Mouse (Mus musculus) midbrain, postnatal 0 days (tissue): ENCODE measurements around the gene Dtx1. TPM values are rescaled to one million over a fixed set of nuclear protein-coding genes. Genes with fewer than 3 reads are reported as not detected.

Experiments used
- ATAC-seq: fragments of 200-750 bp; cut with Nextera tagmentation; 2 replicates; pipeline ENCODE4 v1.8.0; 2017; ENCODE audit warnings: moderate number of reproducible peaks, mild to moderate bottlenecking, moderate TSS enrichment, moderate library complexity; ENCODE audit not compliant: low FRiP score
- DNase-seq: peaks from one replicate; pipeline ENCODE4 v3.0.0-alpha.2; 2015; ENCODE audit warnings: low spot score
- H3K27ac ChIP-seq: fragments of 300-500 bp; sonication (generic); 2 replicates; pipeline ENCODE4 v1.5.1; 2014; ENCODE audit warnings: low read depth, mild to moderate bottlenecking, low read length, mixed read lengths
- H3K27me3 ChIP-seq: fragments of 300-500 bp; sonication (generic); 2 replicates; pipeline ENCODE4 v1.6.1; 2014; ENCODE audit warnings: low read length, control low read depth, mixed read lengths; ENCODE audit not compliant: insufficient read depth
- H3K36me3 ChIP-seq: fragments of 300-500 bp; sonication (generic); 2 replicates; pipeline ENCODE4 v1.6.1; 2014; ENCODE audit warnings: low read length, control low read depth, mixed read lengths; ENCODE audit not compliant: insufficient read depth
- H3K4me1 ChIP-seq: fragments of 300-500 bp; sonication (generic); 2 replicates; pipeline ENCODE4 v1.6.1; 2014; ENCODE audit warnings: mild to moderate bottlenecking, control low read depth, antibody characterized with exemption, low read length, mixed read lengths; ENCODE audit not compliant: insufficient read depth
- H3K4me2 ChIP-seq: fragments of 300-500 bp; sonication (generic); 2 replicates; pipeline ENCODE4 v1.6.1; 2014; ENCODE audit warnings: low read depth, mild to moderate bottlenecking, low read length, mixed read lengths; ENCODE audit not compliant: poor library complexity, severe bottlenecking
- H3K4me3 ChIP-seq: fragments of 300-500 bp; sonication (generic); 2 replicates; pipeline ENCODE4 v1.5.1; 2014; ENCODE audit warnings: low read depth, mild to moderate bottlenecking, low read length, moderate library complexity
- H3K9ac ChIP-seq: fragments of 300-500 bp; sonication (generic); replicated peaks from 2 replicates; pipeline ENCODE4 v1.6.1; 2014; ENCODE audit warnings: mild to moderate bottlenecking, low read length, moderate library complexity, mixed read lengths; ENCODE audit not compliant: poor library complexity, severe bottlenecking
- H3K9me3 ChIP-seq: fragments of 300-500 bp; sonication (generic); 2 replicates; pipeline ENCODE4 v1.6.1; 2016; ENCODE audit warnings: low read length, control low read depth
- CTCF ChIP-seq: IDR thresholded peaks from 2 replicates; pipeline ENCODE4 v1.5.1; 2016; ENCODE audit warnings: antibody characterized with exemption, mild to moderate bottlenecking
- WGBS: fragments of 180-500 bp; shearing (Covaris S2); extraction: QIAGEN DNeasy Blood & Tissue Kit; methylation state at CpG from one replicate; pipeline ENCODE4 v1.1.7; 2014; 5-methylcytosine and 5-hydroxymethylcytosine counted together
- polyA plus RNA-seq: library from polyadenylated mRNA; unstranded; fragments of >200 nt; fragmentation: Nextera tagmentation; extraction: Ambion mirVana; gene quantifications from 2 replicates; pipeline ENCODE4 v1.2.1, GENCODE M21; 2015
- total RNA-seq: library from RNA; depleted of rRNA; stranded (reverse); fragments of >200 nt; gene quantifications from 2 replicates; pipeline ENCODE4 v1.2.3, GENCODE M21; 2014; rRNA removed

Gene Dtx1
- 240 and 242 TPM in 2 replicates for total RNA-seq
- polyA plus RNA-seq, result 63.0 and 67.9 TPM in 2 replicates

- no peaks in the 10 kb centered on the region for H3K27me3 ChIP-seq
- peak within 1 kb of the TSS; percentile 84 for H3K4me2 ChIP-seq
- 22% methylated on average over 3 of the region's 3 CpGs for WGBS
- H3K9me3 ChIP-seq, result no peaks in the 10 kb centered on the region
- DNase-seq (no peak), ATAC-seq (no peak)
- no peak for TF ChIP-seq CTCF
- H3K36me3 ChIP-seq, result no peaks in the 10 kb centered on the region
- peak within 1 kb of the TSS; percentile 99 for H3K9ac ChIP-seq
- H3K27ac ChIP-seq, result peak within 1 kb of the TSS; percentile 83
- peaks cover 22% of the 10 kb centered on the region for H3K4me1 ChIP-seq
- H3K4me3 ChIP-seq, result peak within 1 kb of the TSS; percentile 89
Measured at GRCm38 (mm10) chr5:120711827-120712226, at the start of gene Dtx1. Dtx1 (minus strand) TSS chr5:120711927.

GRCm38 (mm10) chr5:120754215-120754614, 42.5 kb upstream of the Dtx1 start:
- Histone ChIP-seq H3K4me2 (no peak overlapping the region), H3K9me3 (no peaks in the 10 kb centered on the region), H3K9ac (no peak overlapping the region), H3K4me1 (no peaks in the 10 kb centered on the region), H3K27me3 (no peaks in the 10 kb centered on the region), H3K4me3 (no peak overlapping the region), H3K27ac (no peak overlapping the region), H3K36me3 (no peaks in the 10 kb centered on the region)
- DNase-seq (no peak), ATAC-seq (no peak)
- no peak for TF ChIP-seq CTCF
- WGBS, result 86% methylated on average over 4 of the region's 4 CpGs

- no peak for TF ChIP-seq CTCF
- no peak for DNase-seq
Measured at GRCm38 (mm10) chr5:120752786-120753185, 41.1 kb upstream of the Dtx1 start.

GRCm38 (mm10) chr5:120751206-120751605, 39.5 kb upstream of the Dtx1 start:
- 0 out of 2 replicates have a peak, but pooled peaks cover under 1% of the 10 kb centered on the region for H3K4me1 ChIP-seq
- no peak overlapping the region for H3K4me2 ChIP-seq
- no peaks in the 10 kb centered on the region for H3K27me3 ChIP-seq
- no peak for DNase-seq
- ATAC-seq, result no peak
- no peak for TF ChIP-seq CTCF
- H3K36me3 ChIP-seq, result no peaks in the 10 kb centered on the region
- 76% methylated on average over 3 of the region's 3 CpGs for WGBS
- no peak overlapping the region for H3K4me3 ChIP-seq
- H3K9me3 ChIP-seq, result no peaks in the 10 kb centered on the region
- no peak overlapping the region for H3K9ac ChIP-seq
- no peak overlapping the region for H3K27ac ChIP-seq

More at GRCm38 (mm10) chr5:120752786-120753185, 41.1 kb upstream of the Dtx1 start:
- WGBS, result 75% methylated on average over 3 of the region's 3 CpGs
- H3K9me3 ChIP-seq, result no peaks in the 10 kb centered on the region
- no peak overlapping the region for H3K9ac ChIP-seq
- H3K4me2 ChIP-seq, result no peak overlapping the region
- H3K27me3 ChIP-seq, result no peaks in the 10 kb centered on the region
- H3K36me3 ChIP-seq, result no peaks in the 10 kb centered on the region
- no peak overlapping the region for H3K27ac ChIP-seq
- ATAC-seq, result no peak
- H3K4me3 ChIP-seq, result no peak overlapping the region
- H3K4me1 ChIP-seq, result no peaks in the 10 kb centered on the region

- ATAC-seq, result no peak
- Histone ChIP-seq H3K27ac (no peak within 1 kb of the TSS), H3K9me3 (no peaks in the 10 kb centered on the region), H3K4me2 (no peak within 1 kb of the TSS), H3K4me1 (0 out of 2 replicates have a peak, but pooled peaks cover 4% of the 10 kb centered on the region), H3K36me3 (no peaks in the 10 kb centered on the region), H3K9ac (no peak within 1 kb of the TSS), H3K4me3 (no peak within 1 kb of the TSS), H3K27me3 (no peaks in the 10 kb centered on the region)
- WGBS, result 72% methylated on average over 5 of the region's 5 CpGs
- TF ChIP-seq CTCF, result no peak
- no peak for DNase-seq
Measured at GRCm38 (mm10) chr5:120749688-120750087, 38.0 kb upstream of the Dtx1 start, which contains the start of gene Oas2. Oas2 (minus strand) TSS chr5:120749853.

GRCm38 (mm10) chr5:120746451-120746850, 34.7 kb upstream of the Dtx1 start:
- H3K4me3 ChIP-seq, result no peak overlapping the region
- peak; percentile 87 for TF ChIP-seq CTCF
- DNase-seq, result peak; percentile 84
- H3K9me3 ChIP-seq, result no peaks in the 10 kb centered on the region
- H3K27me3 ChIP-seq, result no peaks in the 10 kb centered on the region
- H3K4me2 ChIP-seq, result no peak overlapping the region
- no peak overlapping the region for H3K9ac ChIP-seq
- H3K4me1 ChIP-seq, result 0 out of 2 replicates have a peak, but pooled peaks cover 4% of the 10 kb centered on the region
- no peaks in the 10 kb centered on the region for H3K36me3 ChIP-seq
- WGBS, result 6% methylated on average over 5 of the region's 5 CpGs
- ATAC-seq, result no peak
- no peak overlapping the region for H3K27ac ChIP-seq
